ENCODE assay signal across 8 mouse cellular contexts in genomic region chr7:137314710-137315543, GRCm38 (mm10). TPM values are rescaled to one million over a fixed set of nuclear protein-coding genes. Genes with fewer than 3 reads are reported as not detected.
DNase-seq lines count a peak whose midpoint lies in the region; ATAC-seq lines count a peak whose summit lies in the region.

No protein-coding gene starts in this region.

- no peaks in the 10 kb centered on the region for H3K36me3 ChIP-seq in embryonic facial prominence, embryonic 12.5 days
- no peaks in the 10 kb centered on the region for H3K36me3 ChIP-seq in intestine, embryonic 14.5 days (ENCODE audit: control insufficient read depth, insufficient read depth, low read length)

- peak overlapping the region; percentile 70 for H3K4me2 ChIP-seq in embryonic facial prominence, embryonic 12.5 days (replicated peaks)
- H3K4me2 ChIP-seq in intestine, embryonic 14.5 days (ENCODE audit: low read length), result peak overlapping the region; percentile 94

- H3K4me1 ChIP-seq in embryonic facial prominence, embryonic 12.5 days, result peaks cover 40% of the 10 kb centered on the region
- H3K4me1 ChIP-seq in intestine, embryonic 14.5 days (replicated peaks; ENCODE audit: control insufficient read depth, insufficient read depth, low read length), result peaks cover 14% of the 10 kb centered on the region

- DNase-seq in kidney, adult 11 months, result peak; percentile 36
- no peak for DNase-seq in kidney, adult 9 months
- DNase-seq in intestine, embryonic 14.5 days (ENCODE audit: low spot score), result peak; percentile 84
- DNase-seq in neural tube, embryonic 10.5 days (ENCODE audit: extremely low spot score, low spot score), result peak; percentile 79
- DNase-seq in urinary bladder, postnatal 10 days (ENCODE audit: low spot score), result no peak
- DNase-seq in layer of hippocampus, postnatal 14 days (ENCODE audit: low spot score in 2 of 2), result no peak

- under 1% methylated on average over 48 of the region's 48 CpGs for WGBS in embryonic facial prominence, embryonic 12.5 days
- WGBS in intestine, embryonic 14.5 days, result under 1% methylated on average over 46 of the region's 48 CpGs

- peak; percentile 22 for ATAC-seq in embryonic facial prominence, embryonic 12.5 days (ENCODE audit: insufficient number of reproducible peaks, insufficient read depth, low FRiP score, low TSS enrichment)
- 0 out of 2 replicates have a peak, but pooled peaks have one; percentile 7 for ATAC-seq in intestine, embryonic 14.5 days (replicated peaks; ENCODE audit: low FRiP score, low TSS enrichment, low read depth)
- no peak for ATAC-seq in cerebellum, adult (ENCODE audit: insufficient number of reproducible peaks, low FRiP score, low TSS enrichment)

- H3K9me3 ChIP-seq in embryonic facial prominence, embryonic 12.5 days, result no peaks in the 10 kb centered on the region
- no peaks in the 10 kb centered on the region for H3K9me3 ChIP-seq in intestine, embryonic 14.5 days (ENCODE audit: control insufficient read depth, low read length)

- peak overlapping the region; percentile 94 for H3K27ac ChIP-seq in embryonic facial prominence, embryonic 12.5 days
- H3K27ac ChIP-seq in intestine, embryonic 14.5 days (ENCODE audit: low read depth), result no peak overlapping the region

- peaks cover 44% of the 10 kb centered on the region for H3K27me3 ChIP-seq in embryonic facial prominence, embryonic 12.5 days
- H3K27me3 ChIP-seq in intestine, embryonic 14.5 days (replicated peaks; ENCODE audit: control insufficient read depth, insufficient read depth, low read length), result peaks cover 100% of the 10 kb centered on the region

- peak overlapping the region; percentile 98 for H3K9ac ChIP-seq in embryonic facial prominence, embryonic 12.5 days
- no peak overlapping the region for H3K9ac ChIP-seq in intestine, embryonic 14.5 days (ENCODE audit: low read length)

- H3K4me3 ChIP-seq in embryonic facial prominence, embryonic 12.5 days, result peak overlapping the region; percentile 83
- H3K4me3 ChIP-seq in intestine, embryonic 14.5 days (ENCODE audit: low read depth, low read length), result peak overlapping the region; percentile 53

RNA-seq across cellular contexts. Expression of gene Ebf3, which starts 0.7 kb away (rescaled TPM):
- 15.5 and 21.1 TPM in 2 replicates for polyA plus RNA-seq in embryonic facial prominence, embryonic 12.5 days (2016; fragmentation: Nextera tagmentation; extraction: Ambion mirVana)
- 1.1 and 1.4 TPM in 2 replicates for polyA plus RNA-seq in intestine, embryonic 14.5 days (2014; fragmentation: Nextera tagmentation; extraction: Ambion mirVana)
- 1 to 10 TPM; 1.8 to 2.2 TPM for total RNA-seq in layer of hippocampus, postnatal 14 days (2021)

Comparison
In these comparisons a context has a peak if more than half of its experiments do, and no peak if none do; other contexts are left out.
1. DNase-seq: peak in kidney, adult 11 months (single experiment), intestine, embryonic 14.5 days (single experiment) and neural tube, embryonic 10.5 days (single experiment); none in kidney, adult 9 months (single experiment), urinary bladder, postnatal 10 days (single experiment) and layer of hippocampus, postnatal 14 days (0 of 2).